23 mouse cellular contexts compared by ENCODE assay signal in the genomic region with DNA sequence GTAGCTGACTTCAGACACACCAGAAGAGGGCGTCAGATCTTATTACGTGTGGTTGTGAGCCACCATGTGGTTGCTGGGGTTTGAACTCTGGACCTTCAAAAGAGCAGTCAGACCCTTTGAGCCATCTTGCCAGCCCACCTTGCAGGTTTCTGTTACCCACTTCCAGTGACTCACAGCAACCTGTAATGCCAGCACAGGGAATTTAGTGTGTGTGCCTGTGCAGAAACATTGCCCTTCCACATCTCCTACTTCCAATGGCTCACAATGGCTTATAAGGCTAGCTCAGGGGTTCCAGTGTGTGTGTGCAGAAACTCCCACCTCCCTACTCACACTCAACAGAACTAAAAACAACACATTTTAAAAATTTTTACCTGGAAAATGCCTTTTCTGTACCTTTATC. TPM values are rescaled to one million over a fixed set of nuclear protein-coding genes. Genes with fewer than 3 reads are reported as not detected.
"Had no signal": no experiment of that assay in that cellular context is flagged by ENCODE, and none has a peak within 500 bp of the region (broad histone marks: within the 10 kb centered on the region; RNA-seq: fewer than 3 reads in every experiment).

No protein-coding gene starts in this region.

- H3K9me3 ChIP-seq: midbrain, embryonic 10.5 days; midbrain, embryonic 12.5 days; neural tube, embryonic 13.5 days; neural tube, embryonic 15.5 days; stomach, embryonic 15.5 days had no signal

- H3K4me1 ChIP-seq: stomach, embryonic 15.5 days had no signal

- H3K27me3 ChIP-seq: midbrain, embryonic 12.5 days; neural tube, embryonic 13.5 days; neural tube, embryonic 15.5 days; stomach, embryonic 15.5 days had no signal

- H3K36me3 ChIP-seq: midbrain, embryonic 10.5 days; midbrain, embryonic 12.5 days; neural tube, embryonic 13.5 days; neural tube, embryonic 15.5 days; stomach, embryonic 15.5 days had no signal

- H3K4me3 ChIP-seq: midbrain, embryonic 10.5 days; midbrain, embryonic 12.5 days; myocyte; neural tube, embryonic 13.5 days; neural tube, embryonic 15.5 days; stomach, embryonic 15.5 days had no signal

- H3K9ac ChIP-seq: lung, embryonic 14.5 days; midbrain, embryonic 12.5 days; neural tube, embryonic 13.5 days; neural tube, embryonic 15.5 days; stomach, embryonic 15.5 days had no signal

- H3K27ac ChIP-seq: midbrain, embryonic 10.5 days; midbrain, embryonic 12.5 days; neural tube, embryonic 13.5 days; neural tube, embryonic 15.5 days; stomach, embryonic 15.5 days; stomach, postnatal 0 days had no signal

- DNase-seq: lung, adult 18-20 months; lung, embryonic 14.5 days; lung, postnatal 10 days; lung, postnatal 4 days; midbrain, embryonic 14.5 days; right cerebral cortex, postnatal 14 days; thymus, adult 2 months; thymus, postnatal 25 days; thymus, postnatal 4 days had no signal

RNA-seq across cellular contexts. Expression of a gene that starts 10.5 kb away (rescaled TPM):
- polyA plus RNA-seq: spleen, adult 2 months had no signal

RNA-seq across cellular contexts. Expression of a gene that starts 21.5 kb away (rescaled TPM):
- polyA plus RNA-seq: testis, adult 2 months had no signal

RNA-seq across cellular contexts. Expression of a gene that starts 43.4 kb away (rescaled TPM):
- total RNA-seq: megakaryocyte, adult 5-6 weeks; megakaryocyte-erythroid progenitor cell, adult 5-6 weeks had no signal
- polyA plus RNA-seq: lung, embryonic 14.5 days; lung, embryonic 16.5 days; midbrain, embryonic 10.5 days; midbrain, embryonic 12.5 days; midbrain, embryonic 14.5 days; midbrain, embryonic 16.5 days; myocyte; neural tube, embryonic 11.5 days; neural tube, embryonic 13.5 days; neural tube, embryonic 15.5 days; stomach, embryonic 15.5 days; stomach, postnatal 0 days had no signal
